Mouse (Mus musculus) hindbrain, embryonic 13.5 days (tissue): ENCODE measurements at regions not wholly inside any gene's neighbourhood (a gene's known extent, or its start where the extent isn't known, plus 50 kb on each side); places are given as distances from the start of the nearest gene placed in this dataset.

Source experiments
- ATAC-seq: fragments of 200-750 bp; cut with Nextera tagmentation; 2 replicates; pipeline ENCODE4 v1.8.0; 2017; ENCODE audit warnings: moderate TSS enrichment; ENCODE audit not compliant: low FRiP score
- H3K27ac ChIP-seq: fragments of 300-500 bp; sonication (generic); 2 replicates; pipeline ENCODE4 v1.5.1; 2015; ENCODE audit warnings: inconsistent platforms, mild to moderate bottlenecking, moderate library complexity
- H3K27me3 ChIP-seq: fragments of 300-500 bp; sonication (generic); 2 replicates; pipeline ENCODE4 v1.6.1; 2015; ENCODE audit warnings: mild to moderate bottlenecking, inconsistent platforms
- H3K36me3 ChIP-seq: fragments of 300-500 bp; sonication (generic); 2 replicates; pipeline ENCODE4 v1.6.1; 2015; ENCODE audit warnings: mild to moderate bottlenecking, inconsistent platforms
- H3K4me1 ChIP-seq: fragments of 300-500 bp; sonication (generic); replicated peaks from 2 replicates; pipeline ENCODE4 v1.6.1; 2015; ENCODE audit warnings: inconsistent platforms
- H3K4me2 ChIP-seq: fragments of 300-500 bp; sonication (generic); 2 replicates; pipeline ENCODE4 v1.6.1; 2015; ENCODE audit warnings: inconsistent platforms, mild to moderate bottlenecking, moderate library complexity
- H3K4me3 ChIP-seq: fragments of 300-500 bp; sonication (generic); 2 replicates; pipeline ENCODE4 v1.5.1; 2015; ENCODE audit warnings: mild to moderate bottlenecking, inconsistent platforms
- H3K9ac ChIP-seq: fragments of 300-500 bp; sonication (generic); 2 replicates; pipeline ENCODE4 v1.6.1; 2015; ENCODE audit warnings: mild to moderate bottlenecking, inconsistent platforms
- H3K9me3 ChIP-seq: fragments of 300-500 bp; sonication (generic); 2 replicates; pipeline ENCODE4 v1.6.1; 2016; ENCODE audit warnings: inconsistent platforms
- WGBS: fragments of 180-500 bp; shearing (Covaris S2); methylation state at CpG from one replicate; pipeline ENCODE4 v1.1.7; 2015; 5-methylcytosine and 5-hydroxymethylcytosine counted together

DNA sequence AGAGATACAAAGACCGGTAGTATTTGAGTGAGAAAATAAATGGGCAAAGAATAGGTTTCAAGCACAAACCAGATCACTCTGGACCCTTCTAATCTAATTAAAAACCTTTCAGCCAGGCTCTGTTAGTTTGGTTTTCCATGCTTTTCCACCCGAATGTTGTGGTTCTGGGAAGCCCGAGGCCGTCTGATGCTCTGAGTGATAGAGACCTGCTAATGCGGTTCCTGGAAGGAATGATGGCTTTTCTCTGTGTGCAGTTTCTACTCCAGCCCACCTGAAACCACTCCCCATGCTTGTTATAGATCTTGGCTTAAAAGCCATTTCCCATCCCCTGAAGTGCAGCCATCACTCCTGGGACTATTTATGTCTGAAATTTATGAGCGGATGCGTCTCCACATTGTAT is 251.4 kb upstream of the Nrp1 start:
- ATAC-seq = no peak
- H3K27me3 ChIP-seq = no peaks in the 10 kb centered on the region
- H3K9ac ChIP-seq = no peak overlapping the region
- no peaks in the 10 kb centered on the region for H3K9me3 ChIP-seq
- no peak overlapping the region for H3K4me2 ChIP-seq
- no peaks in the 10 kb centered on the region for H3K36me3 ChIP-seq
- H3K4me3 ChIP-seq = no peak overlapping the region
- WGBS = 81% methylated on average over 7 of the region's 7 CpGs
- no peaks in the 10 kb centered on the region for H3K4me1 ChIP-seq
- no peak overlapping the region for H3K27ac ChIP-seq

DNA sequence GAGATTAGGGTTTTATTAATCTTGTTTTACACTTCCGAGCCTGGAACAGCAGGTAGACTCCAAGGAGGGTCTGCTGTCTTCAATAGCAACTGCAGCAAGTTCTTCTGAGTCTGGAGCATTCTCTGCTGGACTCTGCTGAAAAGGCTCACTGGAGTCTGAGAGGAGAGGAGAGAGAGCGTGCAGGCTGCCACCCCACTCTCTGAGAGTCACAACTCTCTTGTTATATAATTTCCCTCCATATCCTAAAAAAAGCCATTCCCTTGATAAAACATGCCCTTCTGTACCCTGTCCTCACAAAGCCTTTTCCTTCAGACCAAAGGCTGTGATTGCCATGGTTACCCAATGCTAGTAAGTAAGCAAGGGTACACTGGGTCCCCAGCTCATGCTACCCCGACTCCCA is 249.4 kb upstream of the Nrp1 start:
- Histone ChIP-seq H3K9ac (no peak overlapping the region), H3K4me2 (no peak overlapping the region), H3K27me3 (no peaks in the 10 kb centered on the region), H3K36me3 (no peaks in the 10 kb centered on the region), H3K4me1 (no peaks in the 10 kb centered on the region), H3K4me3 (no peak overlapping the region), H3K27ac (no peak overlapping the region), H3K9me3 (no peaks in the 10 kb centered on the region)
- no peak for ATAC-seq
- 79% methylated on average over 3 of the region's 3 CpGs for WGBS

DNA sequence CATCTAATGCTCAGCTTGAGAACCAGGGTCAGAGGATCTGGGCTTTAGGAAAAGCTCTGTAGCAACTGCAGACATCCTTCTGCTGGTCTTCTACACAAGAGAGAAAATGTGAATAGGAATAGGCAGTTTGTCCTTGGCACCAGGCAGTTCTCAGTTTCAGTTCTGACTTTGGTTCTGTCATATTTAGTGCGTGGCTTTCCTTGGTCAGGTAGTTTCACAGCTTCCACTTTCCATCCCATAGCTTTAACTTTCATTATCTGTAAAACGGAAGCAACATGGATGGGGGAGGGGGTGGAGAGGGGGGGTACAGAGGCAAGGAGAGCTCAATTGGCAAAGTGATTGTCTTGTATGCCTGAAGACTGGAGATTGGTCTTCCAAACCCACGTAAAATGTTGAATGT is 247.3 kb upstream of the Nrp1 start:
- WGBS = 84% methylated on average over 3 of the region's 3 CpGs
- H3K27me3 ChIP-seq = no peaks in the 10 kb centered on the region

DNA sequence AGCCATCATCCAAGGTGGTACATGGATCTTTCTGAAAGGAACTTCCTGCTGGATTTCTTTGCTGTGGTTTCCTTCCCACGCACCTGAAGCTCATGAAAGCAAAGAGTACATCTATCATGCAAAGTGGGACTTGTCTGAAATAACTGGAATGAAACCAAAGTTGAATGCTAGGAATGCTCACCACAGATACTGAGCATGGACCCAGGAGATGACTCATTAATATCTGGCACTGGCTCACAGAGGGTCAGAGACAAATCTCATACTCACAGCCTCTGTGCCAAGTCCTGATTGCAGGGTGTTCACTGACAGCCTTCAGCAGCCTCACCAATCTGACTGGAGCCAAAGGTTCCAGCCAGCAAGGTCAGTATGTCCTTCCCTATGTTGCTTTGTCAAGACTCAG is 245.3 kb upstream of the Nrp1 start:
- no peak for ATAC-seq
- Histone ChIP-seq H3K4me3 (no peak overlapping the region), H3K4me1 (no peaks in the 10 kb centered on the region), H3K36me3 (no peaks in the 10 kb centered on the region), H3K9ac (no peak overlapping the region), H3K9me3 (no peaks in the 10 kb centered on the region), H3K27ac (no peak overlapping the region), H3K4me2 (no peak overlapping the region), H3K27me3 (no peaks in the 10 kb centered on the region)
- 76% methylated on average over 1 of the region's 1 CpGs for WGBS

More for the DNA sequence above, 247.3 kb upstream of the Nrp1 start:
- Histone ChIP-seq H3K9me3 (no peaks in the 10 kb centered on the region), H3K36me3 (no peaks in the 10 kb centered on the region), H3K4me1 (no peaks in the 10 kb centered on the region), H3K27ac (no peak overlapping the region), H3K4me2 (no peak overlapping the region), H3K4me3 (no peak overlapping the region), H3K9ac (no peak overlapping the region)
- no peak for ATAC-seq

DNA sequence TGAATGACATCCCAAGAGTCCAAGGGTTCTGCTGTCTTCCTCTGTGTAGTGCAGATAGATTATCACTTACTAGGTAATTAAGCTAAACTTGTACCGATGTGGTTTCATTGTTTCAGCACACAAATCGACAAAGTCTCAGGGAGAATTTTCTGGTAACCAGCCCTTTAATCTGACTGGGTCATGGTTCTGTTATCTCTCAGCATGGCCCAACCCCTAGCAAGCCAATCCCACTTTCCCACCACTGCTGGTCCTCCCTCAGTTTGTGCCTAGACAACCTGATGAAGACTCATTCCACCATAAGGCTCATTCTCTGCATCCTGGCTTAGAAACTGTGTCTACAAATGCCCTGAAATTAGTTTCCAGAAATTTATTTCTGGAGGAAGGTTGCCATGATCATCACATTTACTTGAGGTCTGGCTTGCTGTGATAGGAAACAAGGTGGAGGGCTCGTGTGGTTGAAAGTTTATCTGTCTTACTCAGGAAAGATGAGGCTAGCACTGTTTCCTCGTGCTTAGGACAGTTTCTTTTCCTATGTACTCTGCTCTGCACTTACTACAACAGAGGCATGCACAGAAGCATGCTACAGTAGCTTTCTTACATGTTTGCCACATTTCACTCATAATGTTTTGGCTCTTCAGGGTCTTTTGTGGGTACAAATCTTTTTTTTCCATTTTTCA is 217.0 kb upstream of the Nrp1 start:
- no peak overlapping the region for H3K27ac ChIP-seq
- no peak overlapping the region for H3K9ac ChIP-seq
- H3K36me3 ChIP-seq = no peaks in the 10 kb centered on the region
- H3K4me1 ChIP-seq = no peaks in the 10 kb centered on the region
- ATAC-seq = no peak
- 88% methylated on average over 4 of the region's 4 CpGs for WGBS
- H3K4me3 ChIP-seq = no peak overlapping the region
- H3K4me2 ChIP-seq = no peak overlapping the region
- H3K9me3 ChIP-seq = no peaks in the 10 kb centered on the region
- no peaks in the 10 kb centered on the region for H3K27me3 ChIP-seq

DNA sequence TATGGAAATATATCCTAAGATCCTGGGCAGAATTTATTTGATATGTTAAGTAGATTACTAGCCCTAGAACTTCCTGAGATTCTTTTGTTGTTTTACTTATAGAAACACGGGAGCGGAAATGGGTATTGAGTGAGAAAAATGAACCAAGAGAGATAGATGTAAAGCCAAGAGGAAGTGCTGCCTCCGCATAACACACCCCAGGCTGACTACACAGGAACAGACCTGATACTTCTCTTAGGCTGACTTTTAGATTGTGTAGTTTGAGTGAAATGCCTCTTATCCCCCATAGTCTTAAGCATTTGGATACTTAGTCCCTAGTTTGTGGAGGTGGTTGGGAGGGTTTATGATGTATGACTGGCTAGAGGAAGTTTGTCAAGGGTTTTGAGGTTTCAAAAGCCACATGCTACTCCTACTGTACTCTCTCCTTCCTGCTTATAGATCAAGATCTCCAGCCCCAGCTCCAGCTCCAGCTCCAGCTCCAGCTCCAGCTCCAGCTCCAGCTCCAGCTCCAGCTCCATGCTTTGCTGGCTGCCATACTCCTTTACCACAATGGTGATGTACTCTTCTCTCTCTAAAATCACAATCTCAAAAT is 210.0 kb upstream of the Nrp1 start:
- no peak for ATAC-seq
- H3K27ac ChIP-seq = no peak overlapping the region
- H3K4me2 ChIP-seq = no peak overlapping the region
- H3K4me3 ChIP-seq = no peak overlapping the region
- 92% methylated on average over 3 of the region's 3 CpGs for WGBS
- no peaks in the 10 kb centered on the region for H3K36me3 ChIP-seq
- no peaks in the 10 kb centered on the region for H3K9me3 ChIP-seq
- no peaks in the 10 kb centered on the region for H3K27me3 ChIP-seq
- no peak overlapping the region for H3K9ac ChIP-seq
- H3K4me1 ChIP-seq = no peaks in the 10 kb centered on the region

DNA sequence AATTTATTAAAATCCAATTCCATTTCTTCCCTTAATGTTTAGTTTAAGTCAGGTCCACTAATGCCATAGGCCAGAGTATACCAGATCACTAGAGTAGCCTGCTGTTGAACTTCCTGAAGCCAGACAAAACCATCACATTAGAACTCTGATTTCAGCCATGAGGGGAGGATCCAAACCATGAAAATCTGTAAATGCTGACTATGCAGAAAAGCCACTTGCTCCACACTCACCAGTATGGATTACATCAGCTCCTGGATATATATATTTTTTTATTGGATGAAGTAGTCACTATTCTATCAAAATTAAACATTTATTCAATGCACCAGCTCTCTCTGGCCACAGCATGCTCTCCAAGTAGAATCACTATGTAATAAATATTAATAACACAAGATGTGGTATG is 202.8 kb upstream of the Nrp1 start:
- Histone ChIP-seq H3K4me1 (no peaks in the 10 kb centered on the region), H3K4me3 (no peak overlapping the region), H3K4me2 (no peak overlapping the region), H3K9ac (no peak overlapping the region), H3K36me3 (no peaks in the 10 kb centered on the region), H3K27me3 (no peaks in the 10 kb centered on the region), H3K27ac (no peak overlapping the region), H3K9me3 (no peaks in the 10 kb centered on the region)
- no peak for ATAC-seq

DNA sequence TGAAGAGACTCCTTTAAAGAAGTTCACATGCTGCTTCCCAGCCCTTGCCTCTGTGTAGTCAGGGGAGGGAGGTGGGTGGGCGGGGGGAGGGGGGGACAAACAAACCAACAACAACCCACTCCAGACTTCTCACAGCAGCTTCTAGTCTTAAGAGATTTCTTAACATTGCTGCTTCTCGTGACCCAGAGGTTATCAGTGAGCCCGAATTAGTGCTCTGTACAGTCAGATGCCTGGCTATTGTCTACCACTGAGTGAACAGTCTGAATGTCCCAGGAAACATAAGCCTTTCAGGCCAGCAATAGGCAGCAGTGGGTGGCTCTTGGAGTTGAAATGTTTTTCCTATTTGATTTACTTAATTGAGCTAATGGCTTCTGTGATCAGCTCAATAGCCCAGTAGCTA is 202.2 kb upstream of the Nrp1 start:
- 28% methylated on average over 3 of the region's 3 CpGs for WGBS
- no peak for ATAC-seq
- Histone ChIP-seq H3K9ac (no peak overlapping the region), H3K36me3 (no peaks in the 10 kb centered on the region), H3K4me3 (no peak overlapping the region), H3K4me2 (no peak overlapping the region), H3K9me3 (no peaks in the 10 kb centered on the region), H3K27me3 (no peaks in the 10 kb centered on the region), H3K27ac (0 out of 2 replicates have a peak overlapping the region, but pooled peaks have one; percentile 26), H3K4me1 (no peaks in the 10 kb centered on the region)

DNA sequence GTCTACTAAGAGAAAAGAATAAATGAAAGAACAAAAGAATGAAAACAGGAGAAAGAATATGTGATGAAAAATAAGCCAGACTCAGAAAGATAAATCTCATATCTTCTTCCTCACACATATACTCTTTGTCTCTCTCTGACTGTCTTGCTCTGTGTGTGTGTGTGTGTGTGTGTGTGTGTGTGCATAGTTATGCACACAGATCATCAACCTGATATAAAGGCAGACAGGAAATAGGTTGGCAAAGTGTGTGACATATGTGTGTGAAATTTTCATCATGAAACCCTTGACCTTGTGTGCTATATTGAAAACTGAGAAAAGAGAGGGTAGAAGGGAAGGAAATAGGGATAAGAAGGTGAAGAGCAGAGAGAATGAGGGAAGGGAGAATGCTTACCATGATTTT is 195.5 kb upstream of the Nrp1 start:
- H3K27me3 ChIP-seq = no peaks in the 10 kb centered on the region
- H3K9ac ChIP-seq = no peak overlapping the region
- H3K9me3 ChIP-seq = no peaks in the 10 kb centered on the region
- H3K36me3 ChIP-seq = no peaks in the 10 kb centered on the region
- H3K4me1 ChIP-seq = no peaks in the 10 kb centered on the region
- no peak overlapping the region for H3K4me2 ChIP-seq
- no peak for ATAC-seq
- H3K4me3 ChIP-seq = no peak overlapping the region
- H3K27ac ChIP-seq = no peak overlapping the region

DNA sequence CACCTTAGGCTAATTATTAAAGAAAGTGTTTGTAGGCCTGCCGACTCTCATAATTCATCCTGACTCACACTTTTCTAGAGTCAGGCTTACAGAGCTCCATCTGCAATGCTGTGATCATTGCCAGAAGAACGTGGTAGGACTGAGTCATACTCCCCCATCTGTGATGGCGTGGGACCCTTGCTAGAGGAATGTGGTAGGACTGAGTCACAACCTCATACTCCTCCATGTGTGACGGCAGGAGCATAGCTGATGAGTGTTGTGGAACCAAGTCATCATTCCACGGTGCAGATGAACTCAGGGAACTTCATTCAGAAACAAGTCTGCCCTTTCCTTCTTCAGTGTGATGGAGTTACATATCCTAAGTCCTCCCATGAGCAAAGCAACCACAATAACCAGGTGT is 193.4 kb upstream of the Nrp1 start:
- H3K9ac ChIP-seq = no peak overlapping the region
- H3K4me1 ChIP-seq = no peaks in the 10 kb centered on the region; the same call in 1 of the 2 replicates
- H3K27me3 ChIP-seq = no peaks in the 10 kb centered on the region
- no peak for ATAC-seq
- H3K4me2 ChIP-seq = no peak overlapping the region
- H3K9me3 ChIP-seq = no peaks in the 10 kb centered on the region
- H3K4me3 ChIP-seq = no peak overlapping the region
- WGBS = 94% methylated on average over 5 of the region's 5 CpGs
- no peaks in the 10 kb centered on the region for H3K36me3 ChIP-seq
- no peak overlapping the region for H3K27ac ChIP-seq

DNA sequence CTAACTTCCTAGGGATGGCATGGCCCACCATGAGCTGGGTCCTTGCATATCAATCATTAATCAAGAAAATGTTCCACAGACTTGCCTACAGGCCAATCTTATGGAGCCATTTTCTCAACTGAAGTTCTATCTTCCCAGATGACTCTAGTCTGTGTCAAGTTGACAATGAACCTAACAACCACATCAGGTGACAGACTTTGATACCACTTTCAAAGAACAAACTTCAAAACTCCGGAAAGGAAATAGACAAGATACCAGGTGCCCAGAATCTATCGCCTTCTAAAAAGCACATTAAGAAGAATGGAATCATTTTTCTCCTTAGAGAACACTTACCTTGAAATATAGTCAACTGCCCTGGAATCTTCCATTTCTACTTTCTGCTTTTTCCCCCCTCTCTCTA is 192.8 kb upstream of the Nrp1 start:
- no peak overlapping the region for H3K4me2 ChIP-seq
- 93% methylated on average over 2 of the region's 2 CpGs for WGBS
- no peaks in the 10 kb centered on the region; the same call in 1 of the 2 replicates for H3K4me1 ChIP-seq
- no peak for ATAC-seq
- H3K27ac ChIP-seq = no peak overlapping the region
- no peak overlapping the region for H3K4me3 ChIP-seq
- no peaks in the 10 kb centered on the region for H3K9me3 ChIP-seq
- no peak overlapping the region for H3K9ac ChIP-seq
- H3K36me3 ChIP-seq = no peaks in the 10 kb centered on the region
- H3K27me3 ChIP-seq = no peaks in the 10 kb centered on the region

DNA sequence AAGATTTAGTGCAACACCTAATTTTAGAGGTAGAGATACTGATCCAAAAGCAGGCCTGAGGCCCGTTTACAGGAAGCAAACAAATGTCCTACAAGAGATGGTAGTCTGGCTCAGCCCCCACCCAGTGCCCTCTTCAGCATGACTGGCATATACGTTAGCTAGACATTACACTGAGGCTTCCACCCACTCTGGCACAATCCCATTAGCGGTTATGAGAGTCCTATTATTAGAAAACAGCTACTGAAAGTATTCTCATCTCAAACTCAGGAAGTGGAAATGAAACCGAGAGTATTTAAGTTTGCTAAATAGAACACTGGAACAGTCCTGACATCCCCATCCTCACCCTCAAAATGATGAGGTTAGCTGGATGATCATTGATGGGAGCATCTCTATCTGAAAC is 192.3 kb upstream of the Nrp1 start:
- Histone ChIP-seq H3K36me3 (no peaks in the 10 kb centered on the region), H3K4me3 (no peak overlapping the region), H3K4me1 (peaks cover 2% of the 10 kb centered on the region; the same call in 1 of the 2 replicates), H3K9ac (no peak overlapping the region), H3K27me3 (no peaks in the 10 kb centered on the region), H3K9me3 (no peaks in the 10 kb centered on the region), H3K4me2 (no peak overlapping the region), H3K27ac (no peak overlapping the region)
- 94% methylated on average over 4 of the region's 4 CpGs for WGBS
- no peak for ATAC-seq

DNA sequence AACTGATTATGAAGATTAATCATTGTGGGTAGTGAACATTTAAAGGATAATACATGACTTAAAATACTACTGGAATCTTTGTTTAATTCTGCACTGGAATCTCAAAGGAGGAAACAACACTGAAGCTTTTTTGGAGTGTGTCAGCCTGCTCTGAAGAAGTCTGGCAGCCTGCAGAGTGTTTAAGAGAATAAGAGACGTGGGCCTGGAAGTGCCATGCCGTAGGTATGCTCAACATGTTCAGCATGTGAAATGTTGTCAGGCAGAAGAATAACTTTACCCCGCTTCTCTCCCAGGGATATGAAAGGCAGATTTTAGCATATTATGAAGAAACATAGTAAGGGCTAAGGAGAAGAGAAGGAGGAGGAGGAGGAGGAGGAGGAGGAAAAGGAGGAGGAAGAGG is 189.6 kb upstream of the Nrp1 start:
- H3K27me3 ChIP-seq = no peaks in the 10 kb centered on the region
- H3K4me2 ChIP-seq = no peak overlapping the region
- no peaks in the 10 kb centered on the region for H3K9me3 ChIP-seq
- 73% methylated on average over 3 of the region's 3 CpGs for WGBS
- no peak overlapping the region for H3K9ac ChIP-seq
- H3K36me3 ChIP-seq = no peaks in the 10 kb centered on the region
- peaks cover 8% of the 10 kb centered on the region; the same call in 1 of the 2 replicates for H3K4me1 ChIP-seq
- H3K27ac ChIP-seq = no peak overlapping the region
- no peak for ATAC-seq
- H3K4me3 ChIP-seq = no peak overlapping the region
